Mouse (Mus musculus): ENCODE data around the gene Phc1. TPM values are rescaled to one million over a fixed set of nuclear protein-coding genes. Genes with fewer than 3 reads are reported as not detected.

Phc1 gene
- polyA plus RNA-seq, 1 experiment, result 11.2 TPM

DNA sequence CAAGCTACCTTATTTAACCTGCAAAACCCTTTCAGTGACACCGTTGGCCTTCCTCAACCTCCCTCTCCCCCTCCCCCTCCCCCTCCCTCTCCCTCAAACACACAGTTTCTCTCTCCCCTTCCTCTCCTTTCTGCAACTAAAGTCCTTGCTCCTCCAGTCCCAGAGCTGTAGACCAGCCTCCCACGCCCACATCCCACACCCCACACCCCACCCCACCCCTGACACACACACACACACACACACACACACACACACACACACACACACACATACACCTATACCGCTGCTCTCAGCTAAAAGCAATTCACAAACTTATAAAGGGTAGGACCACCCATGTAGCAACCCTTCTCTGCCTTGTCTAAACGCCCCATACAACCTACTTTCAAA, 42.1 kb downstream of the Phc1 start:
- no peak overlapping the region for H3K27ac ChIP-seq (ENCODE audit: insufficient read depth, low read depth, low read length)
- H3K4me3 ChIP-seq (ENCODE audit: insufficient read depth, low read length), result no peak overlapping the region
- peaks cover 16% of the 10 kb centered on the region for H3K4me1 ChIP-seq (ENCODE audit: control insufficient read depth, insufficient read depth, low read length)
- TF ChIP-seq POLR2A (IDR thresholded peaks at IDR 0.05; ENCODE audit: borderline replicate concordance, low read depth, low read length) (no peak), CTCF (IDR thresholded peaks at IDR 0.05; ENCODE audit: low read depth, low read length) (no peak)

DNA sequence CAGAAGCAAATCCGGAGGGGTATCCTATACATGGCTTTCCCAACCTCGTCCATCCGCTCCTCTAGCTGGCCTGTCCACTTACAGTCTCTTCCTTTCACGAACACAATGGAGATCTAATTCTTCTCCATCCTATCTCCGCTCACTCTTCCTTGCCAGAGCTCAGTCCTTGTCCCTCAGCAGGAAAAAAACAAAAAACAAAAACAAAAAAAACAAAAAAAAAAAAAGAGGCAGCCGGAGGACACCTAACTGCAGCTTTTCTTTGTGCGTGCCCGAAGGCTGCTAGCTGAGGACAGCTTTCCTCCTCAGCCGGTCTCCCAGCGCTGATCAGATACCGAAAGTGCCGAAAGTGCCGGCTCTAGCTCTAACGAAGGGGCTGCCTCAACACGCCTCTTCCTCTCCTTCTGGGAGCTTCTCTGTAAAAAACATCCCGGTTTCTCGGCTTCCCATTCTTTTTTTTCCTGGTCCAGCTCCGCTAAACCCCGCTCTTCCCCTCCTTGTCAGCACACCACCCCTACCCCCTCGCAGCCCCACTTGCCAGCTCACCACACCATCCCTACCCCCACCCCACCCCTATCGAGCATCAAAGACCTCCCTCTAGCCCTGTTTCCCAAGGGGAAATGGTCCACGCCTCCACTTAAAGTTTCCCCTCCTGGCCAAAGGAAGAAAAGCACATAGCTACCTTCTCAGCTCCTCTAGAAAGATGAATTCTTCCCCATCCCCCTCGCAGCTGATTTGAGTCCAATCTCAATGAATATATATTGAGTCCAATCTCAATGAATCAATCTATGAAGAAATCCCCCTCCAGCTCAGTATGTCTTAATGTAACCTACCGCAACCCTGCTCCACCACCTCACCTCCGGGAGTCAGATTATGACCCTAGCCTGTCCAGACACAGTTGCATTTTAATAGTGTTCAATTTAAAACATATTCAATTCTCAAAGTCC, 42.8 kb downstream of the Phc1 start:
- Histone ChIP-seq H3K4me3 (ENCODE audit: insufficient read depth, low read length) (peak overlapping the region; percentile 53), H3K27ac (ENCODE audit: insufficient read depth, low read depth, low read length) (no peak overlapping the region), H3K4me1 (ENCODE audit: control insufficient read depth, insufficient read depth, low read length) (peaks cover 23% of the 10 kb centered on the region)
- TF ChIP-seq POLR2A (IDR thresholded peaks at IDR 0.05; ENCODE audit: borderline replicate concordance, low read depth, low read length), result no peak
- no peak for TF ChIP-seq CTCF (IDR thresholded peaks at IDR 0.05; ENCODE audit: low read depth, low read length)

DNA sequence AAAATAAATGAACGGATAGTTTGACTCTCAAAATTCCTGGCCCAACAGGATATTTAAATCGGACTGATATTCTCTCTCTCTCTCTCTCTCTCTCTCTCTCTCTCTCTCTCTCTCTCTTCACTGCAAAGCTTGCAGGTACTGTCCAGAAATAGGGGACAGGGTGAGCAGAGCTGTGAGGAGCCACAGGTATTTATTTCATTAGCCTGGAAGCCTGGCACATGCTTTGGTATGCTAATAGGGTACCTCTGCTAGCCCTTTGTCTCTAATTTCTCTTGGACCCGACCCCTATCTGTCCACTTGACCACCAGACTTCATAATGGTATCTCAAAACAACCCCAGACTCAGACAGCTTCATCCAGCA, 43.5 kb downstream of the Phc1 start:
- no peak overlapping the region for H3K27ac ChIP-seq (ENCODE audit: insufficient read depth, low read depth, low read length)

DNA sequence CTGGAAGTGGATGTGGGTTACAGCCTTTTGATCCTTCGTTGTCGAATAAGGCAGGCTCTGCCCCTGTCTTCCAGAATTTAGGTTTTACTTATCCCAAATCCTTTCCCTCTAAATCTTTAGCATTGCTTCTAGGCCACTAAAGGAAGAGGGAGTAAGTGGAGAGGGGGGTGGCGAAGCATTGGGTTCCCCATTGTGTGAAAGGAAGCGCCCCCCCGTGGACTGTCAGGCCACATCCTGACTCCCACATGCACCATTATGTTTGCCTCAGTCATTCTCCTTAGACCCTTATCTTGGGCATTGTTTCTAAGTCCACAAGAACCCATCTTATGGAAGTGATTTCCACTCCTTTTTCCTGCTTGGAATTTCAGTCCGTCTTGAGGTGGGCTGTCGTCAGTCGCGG, 45.1 kb downstream of the Phc1 start:
- Histone ChIP-seq H3K4me3 (ENCODE audit: insufficient read depth, low read length) (no peak overlapping the region), H3K27ac (ENCODE audit: insufficient read depth, low read depth, low read length) (no peak overlapping the region), H3K4me1 (ENCODE audit: control insufficient read depth, insufficient read depth, low read length) (peaks cover 35% of the 10 kb centered on the region)
- no peak for TF ChIP-seq POLR2A (IDR thresholded peaks at IDR 0.05; ENCODE audit: borderline replicate concordance, low read depth, low read length)
- TF ChIP-seq CTCF (IDR thresholded peaks at IDR 0.05; ENCODE audit: low read depth, low read length), result no peak

More for the DNA sequence above, 43.5 kb downstream of the Phc1 start:
- H3K4me3 ChIP-seq (ENCODE audit: insufficient read depth, low read length), result peak overlapping the region; percentile 53
- TF ChIP-seq CTCF (IDR thresholded peaks at IDR 0.05; ENCODE audit: low read depth, low read length) (no peak), POLR2A (IDR thresholded peaks at IDR 0.05; ENCODE audit: borderline replicate concordance, low read depth, low read length) (no peak)
- peaks cover 30% of the 10 kb centered on the region for H3K4me1 ChIP-seq (ENCODE audit: control insufficient read depth, insufficient read depth, low read length)

DNA sequence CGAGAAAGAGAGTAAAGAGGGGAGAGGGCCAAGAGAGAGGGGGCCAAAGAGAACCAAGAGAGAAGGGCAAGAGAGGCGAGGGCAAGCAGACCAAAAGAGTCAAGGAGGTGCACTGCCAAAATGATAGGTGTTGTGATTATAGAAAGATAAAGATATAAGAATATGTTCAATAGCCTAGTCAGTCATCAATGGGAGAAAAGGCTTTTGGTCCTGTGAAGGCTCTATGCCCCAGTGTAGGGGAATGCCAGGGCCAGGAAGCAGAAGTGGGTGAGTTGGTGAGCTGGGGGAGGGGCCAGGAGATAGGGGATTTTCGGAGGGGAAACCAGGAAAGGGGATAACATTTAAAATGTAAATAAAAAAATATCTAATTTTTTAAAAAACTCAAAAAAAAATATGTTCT, 46.1 kb downstream of the Phc1 start:
- peaks cover 34% of the 10 kb centered on the region for H3K4me1 ChIP-seq (ENCODE audit: control insufficient read depth, insufficient read depth, low read length)
- H3K4me3 ChIP-seq (ENCODE audit: insufficient read depth, low read length), result no peak overlapping the region
- H3K27ac ChIP-seq (ENCODE audit: insufficient read depth, low read depth, low read length), result no peak overlapping the region
- TF ChIP-seq POLR2A (IDR thresholded peaks at IDR 0.05; ENCODE audit: borderline replicate concordance, low read depth, low read length) (no peak), CTCF (IDR thresholded peaks at IDR 0.05; ENCODE audit: low read depth, low read length) (no peak)

DNA sequence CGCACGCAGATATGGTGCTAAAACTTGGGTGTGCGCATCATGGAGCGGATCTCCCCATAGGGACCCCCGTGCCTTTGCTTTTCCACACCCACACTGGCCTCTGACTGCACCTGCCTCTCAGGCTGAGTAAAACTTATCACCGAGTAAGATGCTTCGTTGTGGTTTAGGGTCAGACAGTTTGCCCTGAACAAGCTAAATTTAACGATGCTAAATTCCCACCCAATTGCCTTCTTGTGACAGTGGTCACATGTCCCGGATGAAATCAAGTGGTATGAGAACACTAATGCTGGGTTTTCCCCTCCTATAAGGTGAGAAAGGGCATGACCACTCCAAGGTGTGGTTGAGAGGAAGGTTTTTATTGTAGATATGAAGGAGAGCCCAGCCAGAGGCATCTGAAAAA, 46.6 kb downstream of the Phc1 start:
- H3K27ac ChIP-seq (ENCODE audit: insufficient read depth, low read depth, low read length), result no peak overlapping the region

DNA sequence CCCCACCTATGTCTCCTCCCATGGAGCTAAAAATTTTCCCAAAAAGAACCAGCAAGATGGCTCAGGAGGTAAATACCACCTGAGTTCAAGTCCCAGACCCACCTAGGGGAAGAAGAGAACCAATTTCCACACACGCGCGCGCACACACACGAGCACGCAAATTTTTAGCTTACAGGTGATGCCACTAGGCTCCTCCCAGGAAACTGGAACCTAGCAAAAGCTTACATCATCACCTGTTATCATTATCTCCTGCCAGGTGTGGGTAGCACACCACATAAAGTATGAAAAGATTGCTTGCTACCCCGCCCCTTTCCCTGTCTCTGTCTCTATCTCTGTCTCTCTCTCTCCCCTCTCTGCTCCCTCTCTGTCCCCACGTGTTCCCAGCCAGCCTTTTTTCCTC, 47.2 kb downstream of the Phc1 start:
- Histone ChIP-seq H3K27ac (ENCODE audit: insufficient read depth, low read depth, low read length) (no peak overlapping the region), H3K4me3 (ENCODE audit: insufficient read depth, low read length) (no peak overlapping the region), H3K4me1 (ENCODE audit: control insufficient read depth, insufficient read depth, low read length) (peaks cover 34% of the 10 kb centered on the region)
- TF ChIP-seq POLR2A (IDR thresholded peaks at IDR 0.05; ENCODE audit: borderline replicate concordance, low read depth, low read length) (no peak), CTCF (IDR thresholded peaks at IDR 0.05; ENCODE audit: low read depth, low read length) (no peak)

More for the DNA sequence above, 46.6 kb downstream of the Phc1 start:
- TF ChIP-seq CTCF (IDR thresholded peaks at IDR 0.05; ENCODE audit: low read depth, low read length), result no peak
- TF ChIP-seq POLR2A (IDR thresholded peaks at IDR 0.05; ENCODE audit: borderline replicate concordance, low read depth, low read length), result no peak
- Histone ChIP-seq H3K4me1 (ENCODE audit: control insufficient read depth, insufficient read depth, low read length) (peaks cover 34% of the 10 kb centered on the region), H3K4me3 (ENCODE audit: insufficient read depth, low read length) (no peak overlapping the region)

DNA sequence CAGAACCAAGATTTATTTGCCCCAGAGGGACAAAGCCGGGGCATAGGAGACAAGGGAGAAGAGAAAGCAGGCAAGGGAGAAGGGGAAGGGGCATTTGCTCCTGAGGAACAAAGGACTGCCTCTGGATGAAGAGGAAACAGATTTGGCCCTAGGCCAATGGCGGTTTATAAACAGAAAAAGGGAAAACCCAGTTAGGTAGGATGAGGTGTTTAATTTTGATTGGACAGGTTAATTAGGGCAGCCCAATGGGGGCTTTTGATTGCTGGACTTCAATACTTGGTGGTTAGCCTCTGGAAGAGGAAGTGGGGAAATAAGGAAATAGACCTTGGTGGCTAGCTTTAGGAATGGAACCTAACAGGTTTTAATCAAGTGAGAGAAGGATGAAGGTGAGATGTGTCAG, 48.2 kb downstream of the Phc1 start:
- TF ChIP-seq POLR2A (IDR thresholded peaks at IDR 0.05; ENCODE audit: borderline replicate concordance, low read depth, low read length), result no peak
- no peak for TF ChIP-seq CTCF (IDR thresholded peaks at IDR 0.05; ENCODE audit: low read depth, low read length)
- H3K27ac ChIP-seq (ENCODE audit: insufficient read depth, low read depth, low read length), result no peak overlapping the region
- H3K4me3 ChIP-seq (ENCODE audit: insufficient read depth, low read length), result no peak overlapping the region
- H3K4me1 ChIP-seq (ENCODE audit: control insufficient read depth, insufficient read depth, low read length), result peaks cover 33% of the 10 kb centered on the region

DNA sequence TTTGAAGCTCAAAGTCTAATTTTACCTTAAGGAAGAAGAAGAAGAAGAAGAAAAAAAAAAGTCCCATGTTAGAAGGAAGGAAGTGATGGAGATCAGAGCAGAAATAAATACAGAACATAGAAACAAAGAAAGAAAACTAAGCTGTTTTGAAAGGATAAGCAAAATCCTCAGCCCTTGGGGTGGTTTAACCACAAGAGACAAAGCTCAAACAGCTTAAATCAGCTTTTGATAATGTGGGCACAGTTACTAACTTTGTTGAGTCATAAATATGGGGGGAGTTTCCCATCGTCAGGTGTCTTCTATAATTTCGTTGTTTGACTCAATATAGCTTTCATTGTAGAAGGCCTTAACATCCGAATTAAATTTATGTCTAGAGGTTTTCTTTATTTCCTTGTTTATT, 48.6 kb downstream of the Phc1 start:
- Histone ChIP-seq H3K4me1 (ENCODE audit: control insufficient read depth, insufficient read depth, low read length) (peaks cover 29% of the 10 kb centered on the region), H3K27ac (ENCODE audit: insufficient read depth, low read depth, low read length) (no peak overlapping the region), H3K4me3 (ENCODE audit: insufficient read depth, low read length) (no peak overlapping the region)
- TF ChIP-seq POLR2A (IDR thresholded peaks at IDR 0.05; ENCODE audit: borderline replicate concordance, low read depth, low read length) (no peak), CTCF (IDR thresholded peaks at IDR 0.05; ENCODE audit: low read depth, low read length) (no peak)

DNA sequence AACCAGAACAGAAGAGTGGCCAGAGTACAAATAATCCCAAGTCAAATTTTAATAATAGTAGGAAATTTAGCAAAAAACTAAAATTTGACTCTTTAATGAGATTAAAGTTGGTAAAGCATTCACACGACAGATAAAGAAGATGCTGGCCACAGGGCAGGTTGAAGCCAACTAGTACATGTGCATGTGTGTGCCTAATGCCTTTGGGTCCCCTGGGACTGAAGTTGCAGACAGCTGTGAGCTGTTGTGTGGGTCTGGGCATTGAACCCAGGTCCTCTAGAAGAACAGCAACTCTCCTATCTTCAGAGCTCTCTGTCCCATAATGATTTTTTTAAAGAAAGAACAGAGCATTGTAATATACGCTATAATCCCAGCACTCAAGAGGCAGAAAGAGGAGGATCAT, 49.1 kb downstream of the Phc1 start:
- peaks cover 29% of the 10 kb centered on the region for H3K4me1 ChIP-seq (ENCODE audit: control insufficient read depth, insufficient read depth, low read length)
- TF ChIP-seq CTCF (IDR thresholded peaks at IDR 0.05; ENCODE audit: low read depth, low read length), result no peak
- no peak for TF ChIP-seq POLR2A (IDR thresholded peaks at IDR 0.05; ENCODE audit: borderline replicate concordance, low read depth, low read length)
- no peak overlapping the region for H3K27ac ChIP-seq (ENCODE audit: insufficient read depth, low read depth, low read length)
- H3K4me3 ChIP-seq (ENCODE audit: insufficient read depth, low read length), result no peak overlapping the region
